Mouse (Mus musculus) heart, postnatal 36 days (tissue): ENCODE measurements around the gene Mnt. TPM values are rescaled to one million over a fixed set of nuclear protein-coding genes. Genes with fewer than 3 reads are reported as not detected.
"Not testable (repeated sequence)": the region's sequence is repeated elsewhere in the genome, so short reads cannot be mapped to it uniquely, and the experiment has no call there.

Experiments
- DNase-seq, 2 experiments: peaks; one replicate each; pipeline ENCODE4 v3.0.0; 2021 to 2022
- intact Hi-C: fragments of 180-260 bp; cut with DNase I; formaldehyde crosslinking; loops from one replicate; pipeline ENCODE4 v1.15.1; 2025
- total RNA-seq, 2 experiments: library from RNA; stranded (reverse); gene quantifications; 2 replicates each; pipeline ENCODE4 v1.2.3; 2021

Mnt gene
- total RNA-seq, result 10 to 100 TPM; 11.4 to 11.9 TPM

- intact Hi-C loops, result loop anchor here (1.0 kb wide), 1 partner anchor 8 kb away; no protein-coding TSS in a partner anchor
- peak; percentile 97 to 100 for DNase-seq
These were observed at the start of gene Mnt for GRCm38 (mm10) chr11:74830256-74831161. TSS of gene Mnt (plus strand) at chr11:74830920.

- intact Hi-C loops, result no loop called here
- DNase-seq, result no peak
These were observed 37.8 kb upstream of the Mnt start for GRCm38 (mm10) chr11:74792874-74793273.

DNA sequence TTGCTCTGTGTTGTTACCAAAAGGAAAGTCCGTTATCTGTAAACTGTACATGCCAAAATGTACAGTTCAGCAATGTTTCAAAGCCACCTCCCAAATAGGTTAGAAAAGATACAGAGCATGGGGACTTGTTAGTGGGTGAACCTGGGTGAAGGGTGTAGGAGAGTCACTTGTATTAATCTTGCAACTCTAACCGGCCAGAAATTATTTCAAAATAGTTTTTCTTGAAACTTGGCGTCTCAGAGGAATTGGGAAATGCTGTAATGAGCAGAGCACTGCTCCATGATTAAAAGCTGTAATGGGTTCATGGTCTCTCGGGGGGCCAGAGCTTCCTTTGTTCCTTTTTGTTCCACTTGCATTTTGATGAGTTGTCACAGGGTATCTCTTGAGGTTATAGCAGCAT, 30.1 kb upstream of the Mnt start:
- intact Hi-C loops, result no loop called here
- DNase-seq, result no peak

GRCm38 (mm10) chr11:74804081-74804627, 26.6 kb upstream of the Mnt start:
- intact Hi-C loops, result no loop called here

GRCm38 (mm10) chr11:74807246-74807882, 23.4 kb upstream of the Mnt start:
- intact Hi-C loops, result no loop called here
- no peak for DNase-seq

More at GRCm38 (mm10) chr11:74804081-74804627, 26.6 kb upstream of the Mnt start:
- no peak for DNase-seq

- intact Hi-C loops, result no loop called here
- DNase-seq, result no peak
These were observed 22.4 kb upstream of the Mnt start for GRCm38 (mm10) chr11:74808251-74808853.

DNA sequence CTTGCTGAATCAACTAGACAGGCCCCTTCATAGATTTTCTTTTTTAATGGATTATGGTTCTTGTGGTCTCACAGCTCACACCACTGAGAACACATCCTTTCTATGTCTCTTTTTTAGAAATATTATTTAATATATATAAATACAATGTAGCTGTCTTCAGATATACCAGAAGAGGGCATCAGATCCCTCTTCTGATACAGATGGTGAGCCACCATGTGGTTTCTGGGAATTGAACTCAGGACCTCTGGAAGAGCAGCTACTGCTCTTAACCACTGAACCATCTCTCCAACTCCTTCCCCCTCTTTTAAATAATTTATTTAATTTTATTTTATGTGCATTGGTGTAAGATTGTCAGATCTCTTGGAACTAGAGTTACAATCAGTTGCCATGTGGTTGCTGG, 20.6 kb upstream of the Mnt start:
- no peak for DNase-seq
- intact Hi-C loops, result loop anchor here (5.0 kb wide), 1 partner anchor 37 kb away; no protein-coding TSS in a partner anchor

GRCm38 (mm10) chr11:74811027-74811426, 19.7 kb upstream of the Mnt start:
- intact Hi-C loops, result loop anchor here (5.0 kb wide), 1 partner anchor 36 kb away; no protein-coding TSS in a partner anchor
- not testable (repeated sequence) for DNase-seq

GRCm38 (mm10) chr11:74811538-74811937, 19.2 kb upstream of the Mnt start:
- intact Hi-C loops, result loop anchor here (5.0 kb wide), 1 partner anchor 36 kb away; no protein-coding TSS in a partner anchor
- no peak for DNase-seq

DNA sequence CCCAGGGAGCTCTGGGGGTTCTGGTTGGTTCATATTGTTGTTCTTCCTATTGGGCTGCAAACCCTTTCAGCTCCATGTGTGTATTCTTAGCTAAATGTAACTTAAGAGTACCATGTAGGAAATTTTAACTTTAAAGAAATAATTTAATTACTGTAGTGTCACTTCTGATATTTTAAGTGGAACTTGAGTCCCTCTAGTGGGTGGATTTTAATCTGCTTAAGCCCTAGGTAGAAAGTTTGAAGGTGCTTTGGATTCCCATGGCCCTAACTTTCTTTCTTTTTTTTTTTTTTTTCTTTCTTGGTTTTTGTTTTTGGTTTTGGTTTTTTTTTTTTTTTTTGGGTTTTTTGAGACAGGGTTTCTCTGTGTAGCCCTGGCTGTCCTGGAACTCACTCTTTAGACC, 14.9 kb upstream of the Mnt start:
- intact Hi-C loops, result loop anchor here (2.0 kb wide), 1 partner anchor 181 kb away; no protein-coding TSS in a partner anchor
- DNase-seq, result no peak

- no peak for DNase-seq
- intact Hi-C loops, result loop anchor here (1.0 kb wide), 1 partner anchor 27 kb away; no protein-coding TSS in a partner anchor
These were observed 9.8 kb upstream of the Mnt start for GRCm38 (mm10) chr11:74820921-74821320.

GRCm38 (mm10) chr11:74821463-74821862, 9.3 kb upstream of the Mnt start:
- intact Hi-C loops, result loop anchor here (1.0 kb wide), 1 partner anchor 27 kb away; no protein-coding TSS in a partner anchor
- DNase-seq, result peak in 1 of 2 experiments; percentile 29

- intact Hi-C loops, result no loop called here
- no peak for DNase-seq
These were observed 7.8 kb upstream of the Mnt start for GRCm38 (mm10) chr11:74822746-74823440.

DNA sequence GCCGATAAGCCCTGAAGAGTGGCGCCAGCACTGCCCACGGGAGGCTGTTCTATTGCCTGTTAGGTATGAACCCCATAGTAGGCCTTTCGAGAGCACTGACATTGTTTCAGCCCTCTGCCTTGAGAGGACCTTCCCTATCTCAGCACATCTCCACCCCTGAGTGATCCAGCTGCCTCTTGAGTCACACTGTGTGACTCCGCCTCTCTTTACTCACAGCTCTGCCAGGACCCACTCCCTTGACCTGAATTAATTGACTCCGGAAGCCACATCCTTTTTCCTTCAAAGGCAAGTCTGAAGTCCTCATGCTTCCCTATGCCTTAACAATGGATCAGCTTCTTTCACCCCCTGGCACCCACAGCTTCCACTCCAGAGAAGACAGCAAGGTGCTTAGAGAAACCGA, 4.6 kb upstream of the Mnt start:
- DNase-seq, result no peak
- intact Hi-C loops, result loop anchor here (5.0 kb wide), 2 partner anchors 104 to 341 kb away; partner anchors contain the start of genes Hic1 and Pafah1b1

DNA sequence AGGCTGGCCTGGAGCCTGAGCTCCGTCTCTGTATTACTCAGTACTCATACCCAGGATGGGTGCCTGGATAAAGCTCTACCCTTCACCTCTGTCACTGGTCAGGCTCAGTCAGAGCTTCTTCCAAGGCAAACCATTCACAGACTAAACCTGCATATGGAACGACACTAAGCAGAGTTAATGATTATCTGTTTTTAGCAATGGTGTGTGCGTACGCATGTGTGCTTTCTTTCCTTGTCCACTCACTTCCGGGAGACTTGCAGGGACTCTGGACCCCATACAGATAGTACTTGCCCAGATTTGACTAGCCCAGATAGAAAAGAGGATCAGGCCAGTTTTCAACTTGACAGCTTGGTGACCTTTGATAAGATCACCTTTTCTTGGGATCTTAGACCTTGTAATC, 4.0 kb upstream of the Mnt start:
- intact Hi-C loops, result loop anchor here (5.0 kb wide), 2 partner anchors 104 to 341 kb away; partner anchors contain the start of genes Hic1 and Pafah1b1

DNA sequence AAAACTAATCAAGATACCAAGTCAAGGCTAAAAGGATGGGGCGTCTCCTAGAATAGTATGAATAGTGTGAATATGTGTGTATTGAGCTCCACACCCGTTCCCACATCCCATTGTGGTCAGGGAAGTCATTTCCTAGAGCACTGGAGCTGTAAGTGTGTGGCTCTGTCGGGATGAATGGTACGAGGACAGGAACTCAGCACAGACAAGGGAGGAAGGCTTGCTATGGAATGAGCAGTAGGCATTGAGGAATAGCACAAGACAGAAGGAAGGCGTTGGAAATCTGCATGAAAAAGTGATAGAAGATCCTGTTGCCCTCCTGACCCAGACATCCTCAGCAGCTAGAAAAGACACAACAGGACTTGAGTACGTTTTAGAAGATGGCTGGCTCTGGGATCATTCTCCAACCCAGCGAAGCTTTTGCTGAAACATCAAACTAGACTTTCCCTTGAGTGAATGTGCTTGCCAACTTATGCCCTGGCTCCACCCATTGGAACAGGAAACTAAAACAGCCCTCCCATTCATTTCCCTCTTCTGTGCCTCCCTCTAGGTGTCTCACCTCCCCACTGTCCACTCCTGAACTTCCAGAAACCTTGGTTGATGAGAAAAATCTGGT, 2.8 kb upstream of the Mnt start:
- intact Hi-C loops, result loop anchor here (5.0 kb wide), 2 partner anchors 106 to 339 kb away; partner anchors contain the start of genes Hic1 and Pafah1b1
- no peak for DNase-seq

More for the DNA sequence above, 4.0 kb upstream of the Mnt start:
- DNase-seq, result no peak

DNA sequence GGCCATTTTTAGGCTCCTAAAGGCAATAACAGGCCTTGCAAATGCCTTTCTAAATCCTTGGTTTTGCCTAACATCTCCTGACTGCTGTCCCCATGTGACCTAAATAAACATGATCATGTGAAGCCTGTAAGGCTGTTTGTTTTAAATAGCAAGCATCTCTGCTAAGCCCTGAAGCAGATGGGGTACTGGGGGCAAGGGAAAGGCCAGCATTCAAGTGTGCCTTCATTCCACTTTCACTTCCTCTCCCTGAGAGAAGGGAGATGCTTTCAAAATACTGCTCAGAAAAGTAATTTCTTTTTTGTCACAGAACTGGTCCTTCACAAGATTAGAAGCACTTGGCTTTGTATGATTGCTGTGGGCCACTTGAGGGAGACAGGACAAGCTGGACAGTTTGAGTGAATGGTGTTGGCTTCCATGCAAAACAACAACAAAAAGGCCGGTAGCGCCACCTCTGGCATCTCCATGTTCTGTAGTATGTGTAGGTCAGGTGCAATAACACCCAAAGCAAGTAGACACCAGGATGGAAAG, 2.3 kb upstream of the Mnt start:
- DNase-seq, result no peak
- intact Hi-C loops, result loop anchor here (5.0 kb wide), 2 partner anchors 106 to 339 kb away; partner anchors contain the start of genes Hic1 and Pafah1b1

DNA sequence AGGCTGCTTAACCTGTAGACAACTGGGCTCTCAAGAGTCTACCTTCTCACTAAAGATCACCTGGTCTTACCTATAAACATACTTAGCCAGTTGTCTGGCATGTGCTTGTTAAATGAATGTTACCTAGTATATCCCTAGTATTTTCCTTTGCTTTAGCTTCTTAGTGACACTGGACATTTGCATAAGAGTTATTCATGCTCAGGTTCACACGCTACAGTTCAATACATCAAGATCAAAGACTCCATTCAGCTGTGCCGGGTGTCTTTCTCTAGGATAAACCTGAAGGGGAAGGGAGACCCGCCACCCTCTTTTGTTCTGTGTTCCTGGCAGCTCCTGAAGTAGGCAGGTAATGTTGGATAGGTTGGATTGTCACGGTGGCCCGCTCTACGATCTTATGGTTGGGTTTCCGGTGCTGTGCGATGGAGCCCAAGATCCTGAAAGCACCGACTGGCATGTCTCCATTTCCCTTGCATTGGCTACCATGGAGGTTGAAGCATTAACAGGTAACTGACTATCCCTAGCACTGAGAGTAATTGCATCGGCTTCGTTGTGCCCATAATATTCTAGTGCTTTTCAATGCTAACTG, 1.7 kb upstream of the Mnt start:
- no peak for DNase-seq
- intact Hi-C loops, result loop anchor here (5.0 kb wide), 2 partner anchors 107 to 338 kb away; partner anchors contain the start of genes Hic1 and Pafah1b1
